Mouse (Mus musculus): ENCODE measurements around the gene Fig4. TPM values are rescaled to one million over a fixed set of nuclear protein-coding genes. Genes with fewer than 3 reads are reported as not detected.

Fig4 gene
- total and polyA plus RNA-seq, 3 experiments, result 21.4 to 27.4 TPM; not detected in 1

GRCm38 (mm10) chr10:41303639-41304444, 782 bp upstream of the Fig4 start, which contains the start of gene Ak9 (continued):
- TF ChIP-seq TAL1 (IDR thresholded peaks at IDR 0.05; ENCODE audit: low read length) (no peak), MAZ (IDR thresholded peaks at IDR 0.05; ENCODE audit: low read depth, low read length) (no peak; the same call in 1 of the 2 replicates), ZNF384 (IDR thresholded peaks at IDR 0.05; ENCODE audit: low read depth, low read length) (0 out of 2 replicates have a peak, but pooled peaks have one; percentile 36), RAD21 (IDR thresholded peaks at IDR 0.05; ENCODE audit: low read depth, low read length) (peak; percentile 42), CTCF (IDR thresholded peaks at IDR 0.05 in 2 of 3, conservative IDR thresholded peaks at IDR 0.05 in 1 of 3; ENCODE audit: control insufficient read depth in 1 of 3, insufficient read depth in 1 of 3, low read depth in 2 of 3, low read length in 3 of 3, poor library complexity in 1 of 3, severe bottlenecking in 1 of 3) (peak; percentile 38 to 74 (median 68)), SIN3A (IDR thresholded peaks at IDR 0.05; ENCODE audit: low read length) (no peak; the same call in none of the 2 replicates), CHD2 (IDR thresholded peaks at IDR 0.05; ENCODE audit: low read length) (no peak), E2F4 (IDR thresholded peaks at IDR 0.05; ENCODE audit: borderline replicate concordance, low read depth, low read length) (no peak)

- Histone ChIP-seq H3K9ac (ENCODE audit: control insufficient read depth, low read depth, low read length, poor library complexity, severe bottlenecking) (no peak overlapping the region), H3K9me3 (replicated peaks; ENCODE audit: insufficient read depth, low read length) (no peaks in the 10 kb centered on the region), H3K36me3 (ENCODE audit: control insufficient read depth in 1 of 2, insufficient read depth in 2 of 2, low read length in 2 of 2) (peaks cover 0 to 6% of the 10 kb centered on the region in 2 experiments; a peak in 2 of 4 replicates), H3K4me3 (ENCODE audit: control insufficient read depth in 1 of 2, insufficient read depth in 1 of 2, low read depth in 2 of 2, low read length in 2 of 2) (no peak overlapping the region), H3K79me2 (ENCODE audit: control insufficient read depth, insufficient read depth, low read length, poor library complexity) (peaks cover 13% of the 10 kb centered on the region), H3K4me1 (ENCODE audit: control insufficient read depth in 1 of 2, insufficient read depth in 2 of 2, low read length in 2 of 2) (peaks cover 0 to 4% of the 10 kb centered on the region in 2 experiments; a peak in 1 of 4 replicates), H3K27me3 (ENCODE audit: control insufficient read depth in 1 of 2, insufficient read depth in 2 of 2, low read length in 2 of 2) (no peaks in the 10 kb centered on the region), H3K27ac (ENCODE audit: control insufficient read depth, low read depth, low read length) (no peak overlapping the region)
- TF ChIP-seq EP300 (IDR thresholded peaks at IDR 0.05; ENCODE audit: low read depth in 1 of 2, low read length in 2 of 2) (no peak), POLR2AphosphoS5 (IDR thresholded peaks at IDR 0.05; ENCODE audit: borderline replicate concordance, low read depth, low read length) (no peak), MAFK (IDR thresholded peaks at IDR 0.05; ENCODE audit: borderline replicate concordance, low read depth, low read length) (no peak), SMC3 (IDR thresholded peaks at IDR 0.05; ENCODE audit: low read depth, low read length) (no peak), ZC3H11A (IDR thresholded peaks at IDR 0.05; ENCODE audit: low read depth, low read length) (no peak), RCOR1 (IDR thresholded peaks at IDR 0.05; ENCODE audit: low read depth, low read length) (no peak), TCF12 (IDR thresholded peaks at IDR 0.05; ENCODE audit: low read depth, low read length) (no peak), ELF1 (IDR thresholded peaks at IDR 0.05; ENCODE audit: low read depth, low read length) (no peak), MYB (IDR thresholded peaks at IDR 0.05; ENCODE audit: low read depth, low read length) (no peak), CTCF (IDR thresholded peaks at IDR 0.05 in 2 of 3, conservative IDR thresholded peaks at IDR 0.05 in 1 of 3; ENCODE audit: control insufficient read depth in 1 of 3, insufficient read depth in 1 of 3, low read depth in 2 of 3, low read length in 3 of 3, poor library complexity in 1 of 3, severe bottlenecking in 1 of 3) (no peak), ZKSCAN1 (IDR thresholded peaks at IDR 0.05; ENCODE audit: low read depth, low read length) (no peak), TAL1 (IDR thresholded peaks at IDR 0.05; ENCODE audit: low read length) (no peak)
- no peak for DNase-seq (ENCODE audit: low read depth, low spot score)
Observed at GRCm38 (mm10) chr10:41300161-41300560, 2.9 kb downstream of the Fig4 start.
